Mouse (Mus musculus): ENCODE results near the gene Nabp1. TPM values are rescaled to one million over a fixed set of nuclear protein-coding genes. Genes with fewer than 3 reads are reported as not detected.
"Not testable (repeated sequence)": the region's sequence is repeated elsewhere in the genome, so short reads cannot be mapped to it uniquely, and the experiment has no call there.

The Nabp1 gene
- total RNA-seq, 2 experiments from 2014 or later, result 33.6 to 37.4 TPM

DNA sequence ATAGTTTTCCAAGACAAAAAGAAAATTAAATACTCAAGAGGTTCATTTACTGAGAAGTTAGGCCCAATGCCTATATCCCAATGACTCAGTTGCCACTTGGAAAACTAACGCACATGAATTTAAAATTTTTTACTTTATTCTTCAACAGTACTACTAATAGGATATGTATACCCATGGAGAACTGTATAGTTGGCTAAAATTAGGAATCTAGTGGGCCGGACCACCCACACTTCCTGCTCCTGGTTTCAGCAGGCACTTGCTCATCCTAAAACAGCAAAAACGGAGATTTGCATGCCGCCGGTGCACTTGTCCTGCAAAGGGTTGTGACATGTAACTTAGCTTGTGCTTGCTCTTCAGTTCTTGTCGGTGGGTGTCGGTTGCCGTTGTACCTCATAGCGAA is 51.9 kb downstream of the Nabp1 start:
- DNase-seq (ENCODE audit: low spot score), result no peak
- intact Hi-C loops (cut with DNase I), result no loop called here

DNA sequence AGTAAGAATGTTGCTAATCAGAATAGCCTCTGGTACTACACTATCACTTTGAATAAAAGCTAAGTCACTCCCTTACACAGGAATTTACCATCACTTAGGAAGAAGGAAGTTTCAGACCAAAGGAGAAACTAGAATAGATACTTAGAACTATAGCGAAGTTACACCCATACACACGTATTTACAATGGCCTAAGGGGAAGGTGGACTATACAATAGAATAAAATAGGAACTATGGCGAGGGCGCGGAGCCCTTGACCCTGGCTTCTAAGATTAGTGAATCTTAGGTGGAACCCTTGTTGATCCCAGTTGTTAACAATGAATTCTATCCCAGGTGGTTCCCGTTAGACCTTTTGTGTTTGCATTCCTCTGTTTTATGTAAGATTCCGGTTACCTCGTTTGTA is 57.2 kb downstream of the Nabp1 start:
- intact Hi-C loops (cut with DNase I); DNase-seq (ENCODE audit: low spot score): not testable (repeated sequence)

DNA sequence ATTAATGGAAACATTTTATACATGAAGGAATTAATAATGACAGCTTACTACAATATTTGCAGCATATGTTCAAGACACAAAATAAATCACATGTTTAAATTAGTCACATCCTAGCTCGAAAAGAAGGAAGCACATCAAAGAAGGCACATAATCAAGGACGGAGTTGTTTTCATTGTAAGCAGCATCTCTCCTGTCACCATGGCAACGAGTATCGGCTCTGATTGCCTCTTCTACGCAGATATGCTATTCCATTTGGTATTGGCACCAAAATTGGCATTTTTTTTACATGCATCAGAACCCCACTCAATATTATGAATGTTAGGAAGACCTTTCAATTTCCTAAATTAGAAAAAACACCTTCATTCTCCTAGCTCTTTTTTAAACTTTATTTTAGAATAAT is 59.5 kb downstream of the Nabp1 start:
- DNase-seq (ENCODE audit: low spot score), result no peak
- intact Hi-C loops (cut with DNase I), result no loop called here

Other genes starting within 250 kb of the Nabp1 start
- 100 to 1,000 TPM; 151 to 153 TPM for gene Cavin2, start 189.3 kb downstream of the Nabp1 start, total RNA-seq (2021)